Mouse (Mus musculus) embryonic facial prominence, embryonic 13.5 days (tissue): ENCODE results near the gene Nisch. TPM values are rescaled to one million over a fixed set of nuclear protein-coding genes. Genes with fewer than 3 reads are reported as not detected.

Source experiments
- ATAC-seq: fragments of 200-750 bp; cut with Nextera tagmentation; 2 replicates; pipeline ENCODE4 v1.8.0; 2017; ENCODE audit warnings: low read depth; ENCODE audit not compliant: insufficient number of reproducible peaks, insufficient read depth, low FRiP score, low TSS enrichment
- H3K27ac ChIP-seq: fragments of 300-500 bp; sonication (generic); 2 replicates; pipeline ENCODE4 v1.5.1; 2015; ENCODE audit warnings: moderate library complexity, mild to moderate bottlenecking, inconsistent platforms
- H3K27me3 ChIP-seq: fragments of 300-500 bp; sonication (generic); 2 replicates; pipeline ENCODE4 v1.6.1; 2015; ENCODE audit warnings: mild to moderate bottlenecking, inconsistent platforms
- H3K36me3 ChIP-seq: fragments of 300-500 bp; sonication (generic); 2 replicates; pipeline ENCODE4 v1.6.1; 2015; ENCODE audit warnings: mild to moderate bottlenecking, inconsistent platforms
- H3K4me1 ChIP-seq: fragments of 300-500 bp; sonication (generic); 2 replicates; pipeline ENCODE4 v1.6.1; 2015; ENCODE audit warnings: inconsistent platforms
- H3K4me2 ChIP-seq: fragments of 300-500 bp; sonication (generic); 2 replicates; pipeline ENCODE4 v1.6.1; 2015; ENCODE audit warnings: moderate library complexity, mild to moderate bottlenecking, inconsistent platforms
- H3K4me3 ChIP-seq: fragments of 300-500 bp; sonication (generic); 2 replicates; pipeline ENCODE4 v1.5.1; 2015; ENCODE audit warnings: mild to moderate bottlenecking, inconsistent platforms
- H3K9ac ChIP-seq: fragments of 300-500 bp; sonication (generic); 2 replicates; pipeline ENCODE4 v1.6.1; 2015; ENCODE audit warnings: mild to moderate bottlenecking, inconsistent platforms
- H3K9me3 ChIP-seq: fragments of 300-500 bp; sonication (generic); 2 replicates; pipeline ENCODE4 v1.6.1; 2016; ENCODE audit warnings: inconsistent platforms
- WGBS: fragments of 180-500 bp; shearing (Covaris S2); methylation state at CpG from one replicate; pipeline ENCODE4 v1.1.7; 2015; ENCODE audit warnings: mixed read lengths; 5-methylcytosine and 5-hydroxymethylcytosine counted together
- polyA plus RNA-seq: library from polyadenylated mRNA; unstranded; fragments of >200 nt; fragmentation: Nextera tagmentation; extraction: Ambion mirVana; gene quantifications from 2 replicates; pipeline ENCODE4 v1.2.1, GENCODE M21; 2015

Nisch gene
- polyA plus RNA-seq, 1 experiment from 2014 or later, result 415 TPM

DNA sequence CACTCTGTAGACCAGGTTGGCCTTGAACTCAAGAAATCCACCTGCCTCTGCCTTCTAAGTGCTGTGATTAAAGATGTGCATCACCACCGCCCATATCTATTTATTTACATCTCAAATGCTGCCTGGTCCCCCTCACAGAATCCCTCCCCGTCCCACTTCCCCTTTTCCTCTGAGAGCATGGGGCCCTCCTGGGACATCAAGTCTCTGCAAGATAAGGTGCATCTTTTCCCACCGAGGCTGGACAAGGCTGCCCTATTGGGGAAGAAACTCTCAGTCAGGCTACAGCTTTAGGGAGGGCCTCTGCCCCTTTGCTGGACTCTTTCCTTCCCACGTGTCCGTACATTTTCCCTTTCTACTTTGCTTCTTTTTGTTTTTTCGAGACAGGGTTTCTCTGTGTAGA, 47.2 kb downstream of the Nisch start:
- no peak overlapping the region for H3K9ac ChIP-seq

DNA sequence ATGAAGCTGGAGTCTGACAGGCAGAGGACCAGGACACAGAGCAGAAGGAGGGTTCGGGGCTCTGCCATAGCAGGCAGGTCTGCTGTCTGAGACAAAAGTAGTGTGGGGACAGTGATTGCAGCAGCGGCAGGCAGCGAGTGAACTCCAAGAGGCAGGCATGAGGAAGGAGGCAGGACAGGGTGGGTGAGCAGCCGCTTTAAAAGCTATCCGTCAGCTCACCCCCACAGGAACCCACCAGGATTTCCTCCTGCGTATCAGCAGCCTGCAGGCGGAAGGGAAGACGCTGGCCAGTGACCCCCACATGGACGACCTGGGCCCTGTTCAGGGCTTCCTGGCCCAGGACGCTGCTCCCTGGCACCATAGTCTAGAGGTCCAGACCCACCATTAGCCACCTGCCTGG, 48.3 kb downstream of the Nisch start, which contains the start of gene Stab1:
Gene Stab1, minus strand, starts transcription at position 217 of the 400 bp plus-strand sequence.
- ATAC-seq, result no peak
- peak within 1 kb of the TSS; percentile 32; the same call in 1 of the 2 replicates for H3K9ac ChIP-seq
- WGBS, result 41% methylated on average over 10 of the region's 10 CpGs

More for the DNA sequence above, 47.2 kb downstream of the Nisch start:
- Histone ChIP-seq H3K36me3 (peaks cover 45% of the 10 kb centered on the region), H3K27ac (no peak overlapping the region), H3K27me3 (no peaks in the 10 kb centered on the region), H3K9me3 (no peaks in the 10 kb centered on the region), H3K4me2 (no peak overlapping the region), H3K4me1 (peaks cover 14% of the 10 kb centered on the region), H3K4me3 (no peak overlapping the region)
- 82% methylated on average over 6 of the region's 6 CpGs for WGBS
- no peak for ATAC-seq

DNA sequence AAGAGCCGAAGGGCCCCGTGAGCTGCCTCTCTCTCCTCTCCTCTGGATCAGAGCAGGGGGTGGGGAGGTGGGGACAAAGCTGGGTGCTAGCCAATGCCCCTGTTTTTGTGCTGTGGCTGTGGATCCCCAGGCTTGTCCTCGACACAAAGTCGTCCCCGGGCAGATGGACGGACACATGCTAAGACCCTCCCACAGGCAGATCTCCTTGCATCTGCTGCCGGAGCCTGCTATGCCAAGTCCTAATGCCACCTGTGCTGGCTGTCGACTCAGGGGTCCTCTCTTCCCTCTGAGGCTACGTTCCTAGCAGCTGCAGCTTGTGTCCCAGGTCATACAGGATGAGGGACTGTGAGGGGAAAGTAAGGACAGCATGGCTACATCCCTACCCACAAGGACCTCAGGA, 49.9 kb downstream of the Nisch start:
- peak overlapping the region; percentile 11 for H3K4me3 ChIP-seq
- no peaks in the 10 kb centered on the region for H3K27me3 ChIP-seq
- no peak overlapping the region for H3K27ac ChIP-seq
- H3K36me3 ChIP-seq, result peaks cover 18% of the 10 kb centered on the region
- no peaks in the 10 kb centered on the region for H3K9me3 ChIP-seq
- peak overlapping the region; percentile 27 for H3K4me2 ChIP-seq
- H3K9ac ChIP-seq, result no peak overlapping the region
- no peak for ATAC-seq
- H3K4me1 ChIP-seq, result peaks cover 14% of the 10 kb centered on the region
- WGBS, result 66% methylated on average over 9 of the region's 9 CpGs

More for the DNA sequence above, 48.3 kb downstream of the Nisch start, which contains the start of gene Stab1:
- peaks cover 34% of the 10 kb centered on the region for H3K36me3 ChIP-seq
- H3K4me2 ChIP-seq, result peak within 1 kb of the TSS; percentile 27
- no peaks in the 10 kb centered on the region for H3K9me3 ChIP-seq
- peaks cover 14% of the 10 kb centered on the region for H3K4me1 ChIP-seq
- peak within 1 kb of the TSS; percentile 16; the same call in 1 of the 2 replicates for H3K27ac ChIP-seq
- H3K27me3 ChIP-seq, result no peaks in the 10 kb centered on the region
- H3K4me3 ChIP-seq, result peak within 1 kb of the TSS; percentile 11

DNA sequence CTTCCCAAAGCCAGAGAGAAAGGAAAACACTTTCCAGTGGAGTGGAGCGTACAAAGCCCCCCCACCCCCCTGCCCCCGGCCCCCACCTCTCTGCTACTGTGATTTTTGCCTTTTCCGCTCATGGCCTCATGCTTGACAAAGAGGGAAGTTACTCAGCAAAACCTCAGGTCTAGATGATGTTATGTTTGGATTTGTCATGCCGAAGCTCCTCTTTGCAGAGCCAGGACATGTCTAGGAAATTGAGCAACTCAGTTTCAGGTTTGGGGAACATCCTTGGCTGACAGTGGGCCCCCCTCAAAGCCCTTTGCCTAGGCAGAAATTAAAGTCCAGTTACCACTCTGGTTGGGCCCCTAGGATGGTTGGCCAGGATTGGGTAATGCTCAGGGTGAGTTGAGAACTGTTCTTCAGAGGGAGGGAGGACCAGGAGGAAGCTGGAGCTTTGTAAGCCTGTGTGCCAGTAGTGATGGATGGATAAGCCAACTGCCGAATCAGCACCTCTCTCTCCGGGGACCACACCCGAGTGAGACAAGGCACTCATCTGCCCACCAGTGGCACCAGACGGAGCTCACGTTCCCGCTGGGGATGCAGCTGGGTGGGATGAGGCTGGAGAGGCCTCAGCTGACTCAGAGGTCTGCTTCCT, 50.6 kb downstream of the Nisch start:
- no peak overlapping the region for H3K9ac ChIP-seq
- H3K27ac ChIP-seq, result no peak overlapping the region
- no peaks in the 10 kb centered on the region for H3K9me3 ChIP-seq
- H3K27me3 ChIP-seq, result no peaks in the 10 kb centered on the region
- peaks cover 11% of the 10 kb centered on the region for H3K36me3 ChIP-seq
- no peak for ATAC-seq
- H3K4me3 ChIP-seq, result no peak overlapping the region
- H3K4me2 ChIP-seq, result peak overlapping the region; percentile 27
- H3K4me1 ChIP-seq, result peaks cover 14% of the 10 kb centered on the region
- 62% methylated on average over 10 of the region's 10 CpGs for WGBS

DNA sequence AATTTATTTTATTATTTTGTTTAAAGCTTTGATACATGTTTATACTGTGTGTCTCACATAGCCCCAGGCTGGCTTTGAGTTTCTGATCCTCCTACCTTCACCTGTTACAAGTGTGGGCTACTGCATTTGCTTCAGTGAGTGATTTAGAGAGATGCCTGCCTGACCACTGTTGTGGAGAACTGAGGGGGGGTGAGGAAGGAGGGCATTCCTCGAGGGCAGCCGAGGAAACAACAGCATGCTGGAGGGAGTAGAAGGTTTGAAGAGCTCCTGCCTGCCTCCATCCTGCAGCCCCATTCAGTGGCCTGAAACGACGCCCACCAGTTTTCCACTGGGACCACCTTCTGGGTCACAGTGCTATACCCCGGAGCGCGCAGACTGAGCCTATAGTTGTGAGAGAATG, 51.3 kb downstream of the Nisch start:
- H3K27ac ChIP-seq, result no peak overlapping the region
- no peak for ATAC-seq
- no peak overlapping the region for H3K9ac ChIP-seq
- H3K4me3 ChIP-seq, result no peak overlapping the region
- WGBS, result 56% methylated on average over 7 of the region's 7 CpGs
- no peaks in the 10 kb centered on the region for H3K9me3 ChIP-seq
- H3K27me3 ChIP-seq, result no peaks in the 10 kb centered on the region
- H3K4me1 ChIP-seq, result peaks cover 14% of the 10 kb centered on the region
- no peak overlapping the region for H3K4me2 ChIP-seq
- H3K36me3 ChIP-seq, result peaks cover 5% of the 10 kb centered on the region

DNA sequence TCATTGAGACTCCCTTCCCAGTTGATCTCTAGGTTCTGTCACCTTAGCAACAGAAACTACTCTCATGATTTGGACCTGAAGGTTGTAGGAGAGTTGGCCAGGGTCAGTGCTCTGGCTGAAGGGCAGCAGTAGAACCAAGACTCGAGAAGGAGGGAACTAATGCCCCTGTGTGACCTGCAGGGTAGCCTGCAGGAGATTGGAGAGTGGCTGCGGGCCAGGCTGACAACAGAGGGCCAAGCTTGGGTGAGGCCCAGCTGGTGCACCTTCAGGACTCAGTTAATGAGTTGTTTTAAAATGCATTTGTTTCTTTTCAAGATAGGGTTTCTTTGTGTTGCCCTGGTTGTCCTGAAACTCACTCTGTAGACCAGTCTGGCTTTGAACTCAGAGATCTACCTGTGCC, 51.7 kb downstream of the Nisch start:
- Histone ChIP-seq H3K27me3 (no peaks in the 10 kb centered on the region), H3K9me3 (no peaks in the 10 kb centered on the region), H3K4me2 (no peak overlapping the region), H3K4me3 (no peak overlapping the region), H3K36me3 (0 out of 2 replicates have a peak, but pooled peaks cover under 1% of the 10 kb centered on the region), H3K27ac (no peak overlapping the region), H3K4me1 (peaks cover 14% of the 10 kb centered on the region), H3K9ac (no peak overlapping the region)
- no peak for ATAC-seq
- WGBS, result 69% methylated on average over 2 of the region's 2 CpGs

DNA sequence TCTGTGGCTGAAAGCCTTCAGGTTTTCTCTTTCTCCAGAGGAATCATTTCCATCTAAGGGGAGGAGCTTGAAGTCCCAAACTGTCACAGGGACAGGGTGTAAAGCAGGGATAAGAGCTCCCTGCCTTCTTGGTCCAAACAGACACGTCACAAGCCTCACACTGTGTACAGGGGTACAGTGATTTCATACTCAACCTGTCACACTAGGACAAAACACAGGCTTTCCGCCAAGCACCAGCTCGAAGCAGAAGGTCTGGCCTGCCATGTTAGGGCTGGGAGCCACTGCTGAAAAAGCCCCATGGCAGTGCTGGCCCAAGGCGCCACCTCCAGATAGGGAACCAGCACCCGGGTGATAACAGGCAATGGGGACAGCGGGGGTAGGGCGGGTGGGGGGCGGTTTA, 52.7 kb downstream of the Nisch start:
- Histone ChIP-seq H3K4me3 (no peak overlapping the region), H3K36me3 (no peaks in the 10 kb centered on the region), H3K9me3 (no peaks in the 10 kb centered on the region), H3K4me2 (no peak overlapping the region), H3K27me3 (no peaks in the 10 kb centered on the region), H3K4me1 (peaks cover 14% of the 10 kb centered on the region), H3K27ac (no peak overlapping the region), H3K9ac (no peak overlapping the region)
- 81% methylated on average over 8 of the region's 8 CpGs for WGBS
- no peak for ATAC-seq

DNA sequence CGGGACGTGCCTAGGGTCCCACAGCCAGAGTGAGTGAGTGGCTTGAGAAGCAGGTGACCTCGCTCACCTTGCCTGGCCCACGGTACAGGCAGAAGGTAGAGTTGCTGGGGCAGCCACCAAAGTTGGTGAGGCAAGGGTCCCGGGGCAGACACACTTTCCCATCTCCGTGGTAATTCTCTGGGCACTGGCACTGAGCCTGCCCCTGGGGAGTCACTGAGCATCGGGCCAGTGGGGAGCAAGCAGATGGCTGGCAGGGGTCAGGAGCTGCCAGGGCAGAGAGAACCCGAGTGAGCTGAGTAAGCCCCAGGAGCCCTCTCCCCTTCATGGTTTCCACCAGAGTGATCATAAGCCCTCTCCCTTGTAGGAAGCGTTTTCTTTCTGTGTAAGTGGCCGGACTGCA, 55.1 kb downstream of the Nisch start:
- Histone ChIP-seq H3K27me3 (no peaks in the 10 kb centered on the region), H3K4me2 (no peak overlapping the region), H3K4me1 (peaks cover 10% of the 10 kb centered on the region), H3K9ac (no peak overlapping the region), H3K9me3 (no peaks in the 10 kb centered on the region), H3K36me3 (no peaks in the 10 kb centered on the region), H3K4me3 (no peak overlapping the region), H3K27ac (no peak overlapping the region)
- no peak for ATAC-seq
- WGBS, result 80% methylated on average over 10 of the region's 10 CpGs

DNA sequence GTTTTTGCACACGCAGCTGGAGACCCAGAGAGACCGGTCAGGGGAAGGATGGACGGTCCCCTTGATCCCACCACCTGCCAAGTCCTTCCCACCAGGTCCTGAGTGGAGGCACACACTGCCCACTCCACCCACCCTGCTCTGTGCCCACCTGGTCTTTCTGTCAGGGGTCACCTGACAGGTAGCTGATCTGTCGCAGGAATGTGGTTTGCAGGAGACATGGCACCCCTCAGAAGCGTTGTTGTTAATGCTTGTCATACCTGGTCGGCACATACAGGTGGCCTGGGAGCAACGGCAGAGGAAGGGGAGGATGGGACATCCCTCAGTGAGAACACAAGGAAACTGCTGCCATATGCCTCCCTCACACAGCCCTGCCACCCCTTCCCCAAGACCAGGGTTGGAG, 55.6 kb downstream of the Nisch start:
- H3K27me3 ChIP-seq, result no peaks in the 10 kb centered on the region
- WGBS, result 88% methylated on average over 7 of the region's 7 CpGs
- no peak for ATAC-seq

DNA sequence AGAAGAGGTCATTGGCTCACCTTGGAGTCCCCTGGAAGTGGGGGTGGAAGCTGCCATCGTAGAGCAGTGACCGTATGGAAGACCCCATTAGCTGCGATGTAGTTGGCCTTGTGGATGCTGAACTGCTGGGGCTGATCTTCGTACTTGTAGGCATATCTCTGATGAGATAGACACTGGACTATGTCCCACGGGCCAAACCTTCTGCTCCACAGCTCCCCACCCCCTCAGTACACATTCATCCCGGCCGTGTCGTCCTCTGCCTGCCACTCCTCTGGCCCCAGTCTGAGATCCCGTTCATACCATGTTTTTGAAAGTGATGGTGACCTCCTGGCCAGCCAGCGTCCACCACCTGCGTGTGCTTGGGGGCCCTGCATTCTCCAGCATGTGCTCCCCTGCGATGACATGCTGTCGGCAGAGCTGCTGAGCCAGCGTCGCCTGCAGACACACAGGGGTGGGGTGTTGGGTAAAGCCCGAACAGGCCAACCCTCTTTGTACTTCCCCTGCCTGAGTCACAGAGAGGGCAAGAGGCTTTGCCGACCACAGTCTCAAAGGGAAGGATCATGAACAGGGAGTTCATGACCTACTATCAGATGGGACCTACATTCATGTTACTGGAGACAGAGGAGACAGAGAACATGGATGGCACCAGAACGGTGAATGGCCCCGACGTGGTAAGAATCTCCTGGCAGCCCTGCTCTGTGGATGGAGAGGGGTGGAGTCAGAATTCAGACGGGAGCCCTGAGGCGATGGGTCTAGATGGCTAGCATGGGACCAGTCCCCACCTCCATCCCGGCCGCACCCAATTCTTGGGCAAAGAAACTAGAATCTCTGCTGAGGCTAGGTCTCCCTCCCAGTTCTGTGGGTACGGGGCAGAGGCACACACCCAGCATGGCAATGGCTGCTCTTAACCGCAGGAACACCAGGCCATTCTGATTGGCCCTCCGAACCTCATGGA, 56.3 kb downstream of the Nisch start:
- Histone ChIP-seq H3K4me1 (no peaks in the 10 kb centered on the region), H3K9ac (no peak overlapping the region), H3K4me2 (no peak overlapping the region), H3K36me3 (no peaks in the 10 kb centered on the region), H3K9me3 (no peaks in the 10 kb centered on the region), H3K27ac (no peak overlapping the region), H3K4me3 (no peak overlapping the region), H3K27me3 (no peaks in the 10 kb centered on the region)
- ATAC-seq, result no peak
- WGBS, result 75% methylated on average over 27 of the region's 27 CpGs

More for the DNA sequence above, 55.6 kb downstream of the Nisch start:
- no peak overlapping the region for H3K4me2 ChIP-seq
- H3K27ac ChIP-seq, result no peak overlapping the region
- H3K36me3 ChIP-seq, result no peaks in the 10 kb centered on the region
- no peaks in the 10 kb centered on the region for H3K9me3 ChIP-seq
- peaks cover 6% of the 10 kb centered on the region for H3K4me1 ChIP-seq
- no peak overlapping the region for H3K4me3 ChIP-seq
- no peak overlapping the region for H3K9ac ChIP-seq

DNA sequence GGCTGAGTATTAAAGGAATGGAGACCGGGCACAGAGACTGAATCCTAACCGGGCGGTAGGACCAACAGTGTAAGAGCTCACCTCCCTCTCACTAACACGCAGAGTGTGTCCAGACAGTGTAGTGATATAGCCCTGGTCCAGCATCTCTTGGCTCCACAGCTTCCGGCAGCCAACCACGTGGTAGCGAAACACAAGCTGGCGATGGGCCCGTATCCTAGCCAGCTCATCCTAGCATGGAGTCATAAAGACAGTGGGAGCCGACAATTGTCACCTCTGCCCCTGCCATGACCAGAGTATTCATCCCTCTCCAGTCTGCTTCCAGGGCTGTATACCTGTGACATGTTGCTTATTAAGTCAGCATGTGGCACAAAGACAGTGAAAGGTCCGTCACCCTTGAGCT, 71.1 kb downstream of the Nisch start:
- H3K4me1 ChIP-seq, result no peaks in the 10 kb centered on the region
- H3K4me3 ChIP-seq, result no peak overlapping the region
- ATAC-seq, result no peak
- no peak overlapping the region for H3K27ac ChIP-seq
- 90% methylated on average over 11 of the region's 11 CpGs for WGBS
- H3K9ac ChIP-seq, result no peak overlapping the region
- no peaks in the 10 kb centered on the region for H3K9me3 ChIP-seq
- H3K4me2 ChIP-seq, result no peak overlapping the region
- H3K36me3 ChIP-seq, result peaks cover 25% of the 10 kb centered on the region
- H3K27me3 ChIP-seq, result no peaks in the 10 kb centered on the region
